Mouse (Mus musculus) liver, postnatal 0 days (tissue): ENCODE results near the gene Pygo1.

Experiments used
- CTCF ChIP-seq: sonication (generic); IDR thresholded peaks from 2 replicates; pipeline ENCODE4 v1.5.1; 2016; ENCODE audit warnings: antibody characterized with exemption, low read depth
- EP300 ChIP-seq: IDR thresholded peaks from 2 replicates; pipeline ENCODE4 v1.6.1; 2016; ENCODE audit warnings: antibody characterized with exemption, low read depth, mild to moderate bottlenecking

GRCm38 (mm10) chr9:72925021-72925934, at the start of gene Pygo1:
- TF ChIP-seq CTCF: no peak
- TF ChIP-seq EP300: no peak
